Mouse (Mus musculus) adrenal gland, postnatal 4 days (tissue): Measurements from ENCODE around the gene Lancl2. TPM values are rescaled to one million over a fixed set of nuclear protein-coding genes. Genes with fewer than 3 reads are reported as not detected.

Source experiments
- DNase-seq, 2 experiments: peaks; one replicate each; pipeline ENCODE4 v3.0.0; 2021 to 2022; ENCODE audit warnings: low spot score in 2 of 2, mixed read lengths in 2 of 2
- total RNA-seq, 2 experiments: library from RNA; stranded (reverse); gene quantifications; 2 replicates each; pipeline ENCODE4 v1.2.3; 2021

Lancl2 gene
- total RNA-seq, 2 experiments from 2014 or later, result 28.9 to 29.4 TPM

DNA sequence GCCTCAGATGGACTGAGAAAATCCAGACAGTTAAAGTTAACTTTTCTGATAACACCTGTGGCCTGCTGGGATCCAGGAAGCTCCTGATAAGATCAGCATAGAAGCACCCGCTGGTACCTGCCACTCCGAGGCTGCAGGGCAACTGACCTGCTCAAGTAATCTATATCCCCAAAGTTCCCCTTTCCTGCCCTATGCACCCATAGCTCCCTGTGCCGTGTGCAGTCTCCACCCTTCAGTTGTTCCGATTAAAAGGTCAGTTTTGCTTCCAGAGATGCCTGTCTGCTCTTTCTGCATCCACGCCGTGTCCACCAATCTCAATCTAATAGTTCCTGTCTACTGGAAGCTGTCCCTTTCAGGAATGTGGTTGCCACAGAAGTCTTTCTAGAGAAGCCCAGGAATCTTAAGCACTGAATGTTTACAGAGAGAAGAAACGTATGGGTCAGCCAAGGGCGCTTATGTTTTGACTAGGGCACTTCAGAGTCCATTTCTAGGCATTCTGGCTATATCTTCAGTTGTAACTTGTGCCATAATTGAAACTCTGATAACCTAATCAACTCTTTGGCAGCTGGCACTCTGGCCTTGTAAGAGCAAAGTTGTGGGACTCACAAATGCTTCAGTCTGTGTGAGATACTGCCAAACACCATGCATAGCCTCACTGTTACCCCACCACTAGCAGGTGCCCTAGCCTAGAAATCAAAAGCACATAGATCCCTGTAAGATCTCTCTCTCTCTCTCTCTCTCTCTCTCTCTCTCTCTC is 65.0 kb downstream of the Lancl2 start:
- DNase-seq, result no peak

DNA sequence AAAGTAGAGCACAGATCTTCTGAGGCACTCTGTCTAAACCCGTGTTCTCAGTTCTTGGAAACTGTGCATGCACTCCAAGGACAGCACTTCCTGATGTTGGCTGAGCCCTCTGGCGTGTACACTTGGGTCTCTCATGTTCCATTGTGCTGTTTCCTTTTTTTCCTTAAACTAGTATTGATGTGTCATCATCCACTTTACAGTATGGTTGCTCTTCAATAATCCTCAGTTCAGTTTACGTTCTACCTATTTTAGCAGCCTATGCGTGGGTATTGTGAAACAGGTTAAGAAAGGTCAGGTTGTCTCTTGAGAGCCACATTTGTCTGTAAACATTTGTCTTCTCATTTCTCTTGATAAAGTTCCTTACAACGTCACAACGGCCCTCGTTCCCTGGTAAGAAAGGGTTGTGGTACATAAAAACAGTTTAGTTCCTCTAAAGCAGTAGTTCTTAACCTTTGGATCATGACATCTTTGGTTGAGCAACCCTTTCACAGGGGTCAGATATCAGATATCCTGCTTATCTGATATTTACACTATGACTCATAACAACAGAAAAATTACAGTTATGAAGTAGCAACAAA is 66.7 kb downstream of the Lancl2 start:
- DNase-seq, result no peak

DNA sequence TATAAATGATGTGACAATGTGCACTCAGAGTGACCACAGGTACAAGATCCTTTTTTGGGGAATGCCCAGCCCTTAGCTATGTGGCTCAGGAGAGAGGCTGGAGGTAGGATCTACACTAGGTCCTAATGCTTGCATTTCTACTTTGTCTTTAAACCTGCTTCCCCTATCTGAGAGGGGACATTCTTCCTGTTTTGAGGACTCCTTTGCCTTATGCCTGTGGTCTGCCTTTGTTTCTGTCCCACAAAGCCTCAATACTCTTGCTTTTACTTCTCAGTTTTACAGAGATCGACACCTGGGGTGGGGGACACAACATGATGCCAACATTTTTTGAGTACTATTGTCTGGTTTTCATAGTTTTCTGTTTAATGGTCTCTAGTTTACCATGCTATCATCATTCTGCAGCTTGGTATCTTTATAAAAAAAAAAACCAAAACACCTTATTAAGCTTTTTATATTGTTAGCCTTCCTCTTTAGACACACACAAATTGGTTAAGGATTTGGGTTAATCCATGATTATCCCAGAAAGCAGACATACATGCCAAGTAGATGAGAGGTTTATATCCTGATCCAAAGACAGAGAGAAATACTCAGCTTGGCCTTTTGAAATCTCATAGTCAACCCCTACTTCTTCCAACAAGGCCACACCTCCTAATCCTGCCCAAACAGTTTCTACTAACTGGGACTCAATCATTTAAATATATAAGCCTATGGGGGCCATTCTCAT is 68.3 kb downstream of the Lancl2 start:
- no peak for DNase-seq

DNA sequence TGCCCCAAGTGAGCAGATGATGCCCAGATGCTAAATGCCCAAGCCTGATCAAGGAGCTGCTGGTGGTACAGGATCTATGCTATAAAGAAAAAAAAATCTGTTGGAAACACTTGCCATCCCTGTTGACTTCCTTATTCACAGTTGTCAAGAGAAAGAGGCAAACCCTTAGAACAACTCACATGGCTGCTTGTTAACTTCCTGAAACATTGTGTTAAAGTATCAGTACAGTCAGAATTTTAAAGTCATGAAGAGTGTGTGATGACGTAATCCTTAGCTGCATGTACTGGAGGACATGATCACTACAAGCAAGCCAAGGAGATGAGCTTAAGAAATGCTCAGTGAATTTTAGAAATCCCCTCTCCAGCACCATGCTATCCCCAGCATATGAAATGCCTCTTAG is 71.5 kb downstream of the Lancl2 start:
- DNase-seq, result no peak

DNA sequence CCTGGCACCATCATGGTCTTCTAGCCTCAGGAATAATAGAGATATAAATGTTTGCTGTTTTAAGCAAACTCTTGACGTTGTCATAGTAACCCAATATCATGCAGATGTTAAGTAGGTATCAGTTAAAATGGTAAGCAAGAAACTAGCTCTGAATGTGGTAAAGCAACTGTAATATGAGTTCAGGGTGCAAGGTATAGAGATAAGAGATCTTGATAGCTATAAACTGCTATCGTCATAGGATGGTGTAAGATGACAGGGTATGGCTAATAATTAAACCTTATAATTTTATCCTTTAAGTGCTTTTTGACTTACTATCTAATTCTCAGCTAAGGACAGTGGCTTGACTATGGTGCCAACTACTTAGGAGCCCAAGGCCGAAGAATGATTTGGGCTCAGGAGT is 78.0 kb downstream of the Lancl2 start:
- no peak for DNase-seq

DNA sequence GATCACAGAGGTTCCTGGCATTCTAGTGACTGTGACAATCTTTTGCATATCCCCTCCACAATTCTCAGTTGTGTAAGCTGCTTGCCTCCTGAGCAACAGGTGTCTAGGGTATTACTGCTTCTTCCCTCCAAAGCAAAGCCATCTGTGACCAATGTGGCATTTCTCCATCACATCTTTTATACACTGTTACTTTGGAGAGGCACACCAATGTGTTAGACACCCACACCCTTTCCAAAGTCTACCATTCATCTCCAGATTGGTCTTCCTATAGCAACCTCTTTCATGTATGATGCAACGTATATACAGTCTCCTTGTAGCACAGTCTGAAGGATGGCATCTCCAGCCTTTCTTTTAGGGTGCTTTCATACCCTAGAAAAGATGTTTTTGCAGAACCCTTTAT is 80.3 kb downstream of the Lancl2 start:
- DNase-seq, result no peak

DNA sequence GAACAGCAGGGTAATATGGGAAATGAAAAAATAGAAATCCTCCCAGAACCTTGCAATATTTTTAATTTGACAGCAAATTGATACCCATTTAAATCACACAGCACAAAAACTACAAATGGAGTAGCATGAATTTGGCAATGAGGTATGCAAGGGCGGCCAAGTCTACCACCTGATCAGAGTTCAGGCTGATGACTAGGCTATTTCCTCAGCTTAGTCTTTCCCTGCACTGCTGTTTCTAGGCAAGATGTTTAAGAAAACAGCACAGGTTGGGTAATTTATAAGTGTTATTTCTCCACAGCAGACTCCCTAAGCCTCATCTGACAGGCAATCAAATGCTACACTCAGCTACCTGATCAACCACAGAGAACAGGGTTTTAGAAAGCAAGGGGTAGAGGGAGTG is 81.9 kb downstream of the Lancl2 start:
- no peak for DNase-seq

DNA sequence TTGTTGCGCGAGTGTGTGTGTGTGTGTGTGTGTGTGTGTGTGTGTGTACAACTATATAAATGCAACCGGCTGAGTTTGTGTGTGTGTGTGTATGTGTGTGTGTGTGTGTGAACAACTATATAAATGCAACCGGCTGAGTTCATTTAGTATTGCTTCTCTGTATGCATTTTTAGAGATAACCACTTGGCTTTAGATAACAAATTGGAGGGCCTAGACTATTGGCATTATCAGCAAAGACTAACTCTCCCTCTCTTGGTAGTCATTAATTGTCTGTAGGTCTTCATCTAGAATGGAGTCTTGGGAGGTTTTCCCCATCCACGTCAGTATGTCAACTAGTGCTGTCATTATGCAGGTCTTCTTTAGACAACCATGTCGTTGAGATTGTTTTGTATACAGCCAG is 85.0 kb downstream of the Lancl2 start:
- DNase-seq, result no peak

Other genes with a start within 250 kb of the Lancl2 start
- 10 to 100 TPM; 31.1 to 42.3 TPM for gene Ppm1k, start 167.1 kb upstream of the Lancl2 start, total RNA-seq
- gene Herc6, start 121.5 kb upstream of the Lancl2 start, total RNA-seq, result 10 to 100 TPM; 11.6 to 16.5 TPM
- 10 to 100 TPM; 13.8 to 14.5 TPM for gene Pyurf, start 10.5 kb upstream of the Lancl2 start, total RNA-seq
- 10 to 100 TPM; 26.2 to 29.9 TPM for gene Vopp1, start 122.6 kb downstream of the Lancl2 start, total RNA-seq
- not detected for gene Vmn1r21, start 147.8 kb downstream of the Lancl2 start, total RNA-seq
- not detected for gene Vmn1r22, start 205.5 kb downstream of the Lancl2 start, total RNA-seq
- gene Vmn1r23, start 224.3 kb downstream of the Lancl2 start, total RNA-seq, result not detected